Mouse (Mus musculus) lung, embryonic 15.5 days (tissue): ENCODE data around the gene Gm29866. TPM values are rescaled to one million over a fixed set of nuclear protein-coding genes. Genes with fewer than 3 reads are reported as not detected.
"Not testable (repeated sequence)": the region's sequence is repeated elsewhere in the genome, so short reads cannot be mapped to it uniquely, and the experiment has no call there.

Experiments
- ATAC-seq: fragments of 200-750 bp; cut with Nextera tagmentation; 2 replicates; pipeline ENCODE4 v1.8.0; 2017; ENCODE audit warnings: moderate number of reproducible peaks, borderline replicate concordance; ENCODE audit not compliant: low FRiP score, low TSS enrichment; ENCODE audit errors: extremely low read depth
- H3K27ac ChIP-seq: fragments of 300-500 bp; sonication (generic); 2 replicates; pipeline ENCODE4 v1.5.1; 2015; ENCODE audit warnings: moderate library complexity, mild to moderate bottlenecking, inconsistent platforms
- H3K27me3 ChIP-seq: fragments of 300-500 bp; sonication (generic); 2 replicates; pipeline ENCODE4 v1.6.1; 2015; ENCODE audit warnings: inconsistent platforms
- H3K36me3 ChIP-seq: fragments of 300-500 bp; sonication (generic); 2 replicates; pipeline ENCODE4 v1.6.1; 2015; ENCODE audit warnings: inconsistent platforms
- H3K4me1 ChIP-seq: fragments of 300-500 bp; sonication (generic); 2 replicates; pipeline ENCODE4 v1.6.1; 2015; ENCODE audit warnings: inconsistent platforms
- H3K4me2 ChIP-seq: fragments of 300-500 bp; sonication (generic); 2 replicates; pipeline ENCODE4 v1.6.1; 2015; ENCODE audit warnings: inconsistent platforms, mild to moderate bottlenecking, moderate library complexity
- H3K4me3 ChIP-seq: fragments of 300-500 bp; sonication (generic); 2 replicates; pipeline ENCODE4 v1.5.1; 2015; ENCODE audit warnings: mild to moderate bottlenecking, inconsistent platforms
- H3K9ac ChIP-seq: fragments of 300-500 bp; sonication (generic); 2 replicates; pipeline ENCODE4 v1.6.1; 2015; ENCODE audit warnings: inconsistent platforms
- H3K9me3 ChIP-seq: fragments of 300-500 bp; sonication (generic); 2 replicates; pipeline ENCODE4 v1.6.1; 2016; ENCODE audit warnings: inconsistent platforms
- WGBS: fragments of 180-500 bp; shearing (Covaris S2); methylation state at CpG from one replicate; pipeline ENCODE4 v1.1.7; 2015; 5-methylcytosine and 5-hydroxymethylcytosine counted together
- polyA plus RNA-seq: library from polyadenylated mRNA; unstranded; fragments of >200 nt; fragmentation: Nextera tagmentation; extraction: Ambion mirVana; gene quantifications from 2 replicates; pipeline ENCODE4 v1.2.1, GENCODE M21; 2015

Gene Gm29866
- not detected in 2 replicates for polyA plus RNA-seq

GRCm38 (mm10) chrY:20993557-20993956 is at the start of gene Gm29866:
TSS of gene Gm29866 (minus strand) at chrY:20993657.
- H3K9me3 ChIP-seq, H3K4me2 ChIP-seq, H3K27me3 ChIP-seq, H3K4me3 ChIP-seq, H3K36me3 ChIP-seq, H3K9ac ChIP-seq, H3K4me1 ChIP-seq, ATAC-seq, H3K27ac ChIP-seq: not testable (repeated sequence)
- no CpG with 5 or more reads among the region's 6 CpGs for WGBS

Other genes with a start within 250 kb of the Gm29866 start
- not detected in 2 replicates for gene Gm20909, start 170.9 kb upstream of the Gm29866 start, polyA plus RNA-seq
- gene Gm20865, start 247.9 kb upstream of the Gm29866 start, polyA plus RNA-seq: not detected in 2 replicates